Mouse (Mus musculus): ENCODE measurements around the gene Arl2bp. TPM values are rescaled to one million over a fixed set of nuclear protein-coding genes. Genes with fewer than 3 reads are reported as not detected.
A peak's percentile ranks its signal among the peaks of the same experiment; 100 is the strongest.

The Arl2bp gene
- polyA plus RNA-seq, 1 experiment from 2014 or later: 49.7 TPM

DNA sequence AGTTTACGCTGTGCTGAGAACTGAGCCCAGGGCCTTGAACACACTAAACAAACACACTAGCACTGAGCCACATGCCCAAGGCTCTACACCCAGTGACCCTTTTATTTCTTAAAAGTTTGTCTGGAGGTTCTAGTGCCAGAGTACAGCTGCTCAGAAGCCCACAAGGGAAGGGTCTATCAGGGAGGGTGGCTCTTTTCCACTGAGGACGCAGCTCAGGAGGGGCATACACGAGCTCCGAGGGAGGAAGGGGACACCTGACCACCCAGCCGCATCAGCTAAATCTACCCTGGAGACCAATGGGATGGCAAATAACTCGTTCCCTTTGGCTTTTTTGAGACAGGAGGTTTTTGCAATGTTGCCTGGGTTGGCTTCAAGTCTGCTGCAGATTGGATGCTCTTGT, 31.6 kb downstream of the Arl2bp start:
- no peak overlapping the region for H3K27ac ChIP-seq (ENCODE audit: low read length)
- peaks cover 28% of the 10 kb centered on the region for H3K27me3 ChIP-seq (ENCODE audit: control insufficient read depth, insufficient read depth, low read length)
- H3K9me3 ChIP-seq (ENCODE audit: control insufficient read depth, low read depth, low read length): no peaks in the 10 kb centered on the region
- H3K4me2 ChIP-seq (replicated peaks; ENCODE audit: low read depth, low read length): no peak overlapping the region
- no peaks in the 10 kb centered on the region for H3K36me3 ChIP-seq (ENCODE audit: control insufficient read depth, insufficient read depth, low read length)
- WGBS: 85% methylated on average over 6 of the region's 6 CpGs
- H3K4me1 ChIP-seq (ENCODE audit: control insufficient read depth, insufficient read depth, low read length): 0 out of 2 replicates have a peak, but pooled peaks cover 4% of the 10 kb centered on the region
- H3K9ac ChIP-seq (replicated peaks; ENCODE audit: low read depth, low read length): no peak overlapping the region
- no peak overlapping the region for H3K4me3 ChIP-seq (ENCODE audit: low read depth, low read length)
- no peak for ATAC-seq (ENCODE audit: insufficient number of reproducible peaks, insufficient read depth, low FRiP score, low read depth)

DNA sequence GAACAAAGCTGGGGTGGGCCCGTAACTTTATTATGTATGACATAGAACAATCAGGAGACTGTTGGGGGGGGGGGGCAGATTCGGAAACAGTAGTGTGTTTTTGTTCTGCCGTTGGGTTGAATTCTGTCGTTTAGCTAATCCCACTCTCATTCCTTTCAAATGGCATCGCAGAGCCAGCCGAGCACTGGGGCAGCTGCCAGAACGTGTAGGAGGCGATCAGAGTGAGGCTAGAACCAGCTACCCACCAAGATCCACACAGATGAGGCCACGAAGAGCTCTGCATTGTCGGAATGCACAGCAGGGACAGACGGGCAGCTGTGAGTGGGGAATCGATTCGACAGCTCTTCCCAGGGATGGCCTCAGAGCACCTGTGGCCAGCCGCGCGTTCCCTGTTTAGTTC, 33.0 kb downstream of the Arl2bp start:
- ATAC-seq (ENCODE audit: insufficient number of reproducible peaks, insufficient read depth, low FRiP score, low read depth): no peak

DNA sequence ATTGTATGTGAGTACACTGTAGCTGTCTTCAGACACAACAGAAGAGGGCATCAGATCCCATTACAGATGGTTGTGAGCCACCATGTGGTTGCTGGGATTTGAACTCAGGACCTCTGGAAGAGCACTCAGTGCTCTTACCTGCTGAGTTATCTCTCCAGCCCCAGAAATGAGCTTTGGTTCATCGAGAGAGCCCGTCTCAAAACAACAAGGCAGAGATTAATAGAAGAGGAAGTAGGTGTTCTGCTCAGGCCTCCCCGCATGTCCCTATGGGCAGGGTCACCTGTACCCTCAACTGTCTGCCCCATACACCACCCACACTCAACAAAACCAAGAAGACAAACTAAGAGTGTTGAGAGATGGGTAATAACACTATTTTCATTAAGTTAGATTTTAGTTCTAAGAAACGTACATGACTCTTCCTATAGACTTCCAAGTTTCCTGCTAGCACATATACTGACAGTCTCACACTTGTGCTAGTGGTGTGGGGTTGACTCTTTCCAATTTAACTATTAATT, 34.1 kb downstream of the Arl2bp start:
- H3K27ac ChIP-seq (ENCODE audit: low read length): no peak overlapping the region
- 75% methylated on average over 4 of the region's 4 CpGs for WGBS
- H3K27me3 ChIP-seq (ENCODE audit: control insufficient read depth, insufficient read depth, low read length): peaks cover 13% of the 10 kb centered on the region
- no peak overlapping the region for H3K4me3 ChIP-seq (ENCODE audit: low read depth, low read length)
- no peak overlapping the region for H3K4me2 ChIP-seq (replicated peaks; ENCODE audit: low read depth, low read length)
- no peaks in the 10 kb centered on the region for H3K36me3 ChIP-seq (ENCODE audit: control insufficient read depth, insufficient read depth, low read length)
- no peak overlapping the region for H3K9ac ChIP-seq (replicated peaks; ENCODE audit: low read depth, low read length)
- H3K9me3 ChIP-seq (ENCODE audit: control insufficient read depth, low read depth, low read length): no peaks in the 10 kb centered on the region
- ATAC-seq (ENCODE audit: insufficient number of reproducible peaks, insufficient read depth, low FRiP score, low read depth): no peak
- 0 out of 2 replicates have a peak, but pooled peaks cover 3% of the 10 kb centered on the region for H3K4me1 ChIP-seq (ENCODE audit: control insufficient read depth, insufficient read depth, low read length)

More for the DNA sequence above, 33.0 kb downstream of the Arl2bp start:
- peaks cover 23% of the 10 kb centered on the region for H3K27me3 ChIP-seq (ENCODE audit: control insufficient read depth, insufficient read depth, low read length)
- no peak overlapping the region for H3K4me3 ChIP-seq (ENCODE audit: low read depth, low read length)
- H3K4me1 ChIP-seq (ENCODE audit: control insufficient read depth, insufficient read depth, low read length): 0 out of 2 replicates have a peak, but pooled peaks cover 4% of the 10 kb centered on the region
- H3K4me2 ChIP-seq (replicated peaks; ENCODE audit: low read depth, low read length): no peak overlapping the region
- no peaks in the 10 kb centered on the region for H3K9me3 ChIP-seq (ENCODE audit: control insufficient read depth, low read depth, low read length)
- no peaks in the 10 kb centered on the region for H3K36me3 ChIP-seq (ENCODE audit: control insufficient read depth, insufficient read depth, low read length)
- no peak overlapping the region for H3K27ac ChIP-seq (ENCODE audit: low read length)
- no peak overlapping the region for H3K9ac ChIP-seq (replicated peaks; ENCODE audit: low read depth, low read length)
- 73% methylated on average over 16 of the region's 16 CpGs for WGBS

DNA sequence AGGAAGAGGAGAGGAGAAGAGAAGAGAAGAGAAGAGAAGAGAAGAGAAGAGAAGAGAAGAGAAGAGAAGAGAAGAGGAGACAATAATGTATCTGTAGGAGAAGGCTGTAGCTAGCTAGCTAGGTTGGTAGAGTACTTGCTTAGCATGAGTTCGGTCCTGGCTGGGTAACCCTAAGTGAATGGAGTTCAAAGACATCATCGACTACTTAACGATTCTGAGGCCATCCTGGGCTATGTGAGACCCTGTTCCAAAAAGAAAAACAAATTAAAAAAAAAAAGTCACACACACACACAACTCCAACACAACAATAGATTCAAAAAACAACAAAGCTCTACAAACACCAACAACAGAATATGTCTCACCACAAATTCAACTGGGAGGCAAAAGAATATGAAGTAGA, 35.8 kb downstream of the Arl2bp start:
- Histone ChIP-seq H3K4me2 (replicated peaks; ENCODE audit: low read depth, low read length) (peak overlapping the region; percentile 51; the same call in 1 of the 2 replicates), H3K36me3 (ENCODE audit: control insufficient read depth, insufficient read depth, low read length) (no peaks in the 10 kb centered on the region), H3K9me3 (ENCODE audit: control insufficient read depth, low read depth, low read length) (no peaks in the 10 kb centered on the region), H3K4me1 (ENCODE audit: control insufficient read depth, insufficient read depth, low read length) (0 out of 2 replicates have a peak, but pooled peaks cover 3% of the 10 kb centered on the region), H3K9ac (replicated peaks; ENCODE audit: low read depth, low read length) (no peak overlapping the region), H3K27me3 (ENCODE audit: control insufficient read depth, insufficient read depth, low read length) (no peaks in the 10 kb centered on the region), H3K27ac (ENCODE audit: low read length) (no peak overlapping the region), H3K4me3 (ENCODE audit: low read depth, low read length) (no peak overlapping the region)
- 76% methylated on average over 3 of the region's 3 CpGs for WGBS
- ATAC-seq (ENCODE audit: insufficient number of reproducible peaks, insufficient read depth, low FRiP score, low read depth): no peak

DNA sequence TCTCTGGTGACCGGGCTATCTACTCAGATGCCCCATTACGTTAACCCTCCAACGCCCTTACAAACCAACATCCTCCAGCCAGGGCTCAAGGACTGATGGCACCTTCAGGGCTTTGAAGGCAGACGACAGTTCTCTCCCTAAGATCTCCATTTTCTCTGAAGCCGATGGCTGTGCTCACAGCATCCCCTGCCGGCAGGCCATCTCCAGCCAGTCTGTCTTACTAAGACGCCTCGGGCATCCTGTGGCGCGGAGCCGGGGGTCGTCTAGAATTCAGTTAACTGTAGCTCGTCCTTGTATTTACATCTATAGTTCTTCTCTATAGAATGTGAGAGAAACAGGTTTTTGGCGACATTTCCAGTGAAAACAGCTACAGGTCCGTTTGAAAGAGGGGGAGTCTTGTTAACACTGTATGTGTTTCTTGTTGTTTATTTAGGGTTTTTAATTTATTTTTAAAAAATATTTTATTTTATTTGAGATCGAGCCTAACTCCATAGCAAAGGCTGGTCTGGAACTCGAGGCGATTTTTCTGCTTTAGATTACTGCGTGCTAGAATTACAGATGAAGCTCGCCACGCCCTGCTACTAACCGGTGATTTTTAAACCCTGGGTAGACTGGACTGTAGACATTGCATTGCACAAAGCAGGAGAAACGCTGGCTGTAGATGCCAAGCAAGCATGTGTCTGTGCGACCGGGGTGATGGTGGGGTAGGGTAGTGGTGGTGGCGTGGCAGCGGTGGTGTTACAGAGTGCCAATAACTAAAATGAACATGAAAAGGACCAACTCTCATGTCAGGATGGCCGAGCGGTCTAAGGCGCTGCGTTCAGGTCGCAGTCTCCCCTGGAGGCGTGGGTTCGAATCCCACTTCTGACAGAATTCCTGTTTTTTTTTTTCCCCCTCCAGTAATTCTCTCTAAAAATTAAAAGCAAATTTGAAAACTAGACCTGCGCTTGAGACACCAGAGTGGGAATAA, 36.7 kb downstream of the Arl2bp start:
- ATAC-seq (ENCODE audit: insufficient number of reproducible peaks, insufficient read depth, low FRiP score, low read depth): peak; percentile 77
- WGBS: under 1% methylated on average over 35 of the region's 35 CpGs

DNA sequence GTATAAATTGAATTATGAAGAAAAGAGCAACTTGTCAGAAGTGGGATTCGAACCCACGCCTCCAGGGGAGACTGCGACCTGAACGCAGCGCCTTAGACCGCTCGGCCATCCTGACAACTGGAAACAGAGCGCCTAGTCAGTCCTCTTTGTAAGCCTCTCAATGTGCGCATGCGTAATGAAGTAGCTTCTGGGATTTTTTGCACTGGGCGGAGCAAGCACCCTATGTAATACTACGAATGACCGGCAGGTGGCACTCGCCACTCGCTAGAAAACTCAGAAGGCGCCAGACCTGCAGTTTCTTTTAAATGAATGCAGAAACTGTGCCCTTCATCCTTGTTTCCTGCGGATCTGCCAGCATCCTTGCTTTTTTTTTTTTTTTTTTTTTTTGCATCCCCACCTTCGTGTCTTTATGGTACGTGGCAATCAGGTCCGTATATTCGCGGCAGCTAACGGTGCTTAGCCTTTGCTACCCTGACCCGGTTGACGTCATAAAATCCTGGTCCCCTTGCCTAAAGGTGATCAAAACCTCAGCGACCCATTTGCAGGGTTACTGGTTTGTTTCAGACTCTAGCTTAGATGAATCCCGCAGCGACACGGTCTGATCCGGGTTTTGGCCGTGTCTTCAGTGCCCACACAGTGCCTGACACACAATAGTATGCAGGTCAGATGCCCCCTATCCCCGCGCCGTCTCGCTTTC, 37.7 kb downstream of the Arl2bp start:
- peak overlapping the region; percentile 36; the same call in 1 of the 2 replicates for H3K9ac ChIP-seq (replicated peaks; ENCODE audit: low read depth, low read length)
- H3K27ac ChIP-seq (ENCODE audit: low read length): no peak overlapping the region
- H3K4me3 ChIP-seq (ENCODE audit: low read depth, low read length): peak overlapping the region; percentile 47
- H3K36me3 ChIP-seq (ENCODE audit: control insufficient read depth, insufficient read depth, low read length): no peaks in the 10 kb centered on the region
- H3K9me3 ChIP-seq (ENCODE audit: control insufficient read depth, low read depth, low read length): no peaks in the 10 kb centered on the region
- H3K4me2 ChIP-seq (replicated peaks; ENCODE audit: low read depth, low read length): peak overlapping the region; percentile 57
- 0 out of 2 replicates have a peak, but pooled peaks cover 3% of the 10 kb centered on the region for H3K4me1 ChIP-seq (ENCODE audit: control insufficient read depth, insufficient read depth, low read length)
- no peaks in the 10 kb centered on the region for H3K27me3 ChIP-seq (ENCODE audit: control insufficient read depth, insufficient read depth, low read length)
- ATAC-seq (ENCODE audit: insufficient number of reproducible peaks, insufficient read depth, low FRiP score, low read depth): peak; percentile 90
- 1% methylated on average over 35 of the region's 35 CpGs for WGBS

More for the DNA sequence above, 36.7 kb downstream of the Arl2bp start:
- Histone ChIP-seq H3K27me3 (ENCODE audit: control insufficient read depth, insufficient read depth, low read length) (no peaks in the 10 kb centered on the region), H3K9ac (replicated peaks; ENCODE audit: low read depth, low read length) (peak overlapping the region; percentile 21; the same call in 1 of the 2 replicates), H3K4me1 (ENCODE audit: control insufficient read depth, insufficient read depth, low read length) (0 out of 2 replicates have a peak, but pooled peaks cover 3% of the 10 kb centered on the region), H3K4me2 (replicated peaks; ENCODE audit: low read depth, low read length) (peak overlapping the region; percentile 51), H3K36me3 (ENCODE audit: control insufficient read depth, insufficient read depth, low read length) (no peaks in the 10 kb centered on the region), H3K4me3 (ENCODE audit: low read depth, low read length) (peak overlapping the region; percentile 47), H3K9me3 (ENCODE audit: control insufficient read depth, low read depth, low read length) (no peaks in the 10 kb centered on the region), H3K27ac (ENCODE audit: low read length) (0 out of 2 replicates have a peak overlapping the region, but pooled peaks have one; percentile 6)

DNA sequence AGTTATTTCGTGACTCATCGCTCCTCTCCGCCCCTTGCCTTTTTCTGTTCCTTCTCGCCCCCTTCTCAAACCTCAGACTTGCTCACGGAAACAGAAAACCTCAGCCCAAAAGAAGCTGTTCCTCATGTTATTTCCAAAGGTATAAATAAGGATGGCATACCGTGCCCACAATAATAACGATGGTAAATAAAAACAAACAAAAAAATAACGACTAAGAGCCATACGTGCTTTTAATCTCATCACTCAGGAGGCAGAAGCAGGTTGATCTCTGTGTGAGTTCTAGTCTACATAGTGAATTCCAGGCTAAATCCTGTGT, 38.2 kb downstream of the Arl2bp start:
- H3K36me3 ChIP-seq (ENCODE audit: control insufficient read depth, insufficient read depth, low read length): no peaks in the 10 kb centered on the region
- no peak for ATAC-seq (ENCODE audit: insufficient number of reproducible peaks, insufficient read depth, low FRiP score, low read depth)
- H3K4me2 ChIP-seq (replicated peaks; ENCODE audit: low read depth, low read length): peak overlapping the region; percentile 57
- no peaks in the 10 kb centered on the region for H3K27me3 ChIP-seq (ENCODE audit: control insufficient read depth, insufficient read depth, low read length)
- peak overlapping the region; percentile 36; the same call in 1 of the 2 replicates for H3K9ac ChIP-seq (replicated peaks; ENCODE audit: low read depth, low read length)
- WGBS: 18% methylated on average over 9 of the region's 9 CpGs
- no peak overlapping the region for H3K27ac ChIP-seq (ENCODE audit: low read length)
- 0 out of 2 replicates have a peak, but pooled peaks cover 3% of the 10 kb centered on the region for H3K4me1 ChIP-seq (ENCODE audit: control insufficient read depth, insufficient read depth, low read length)
- H3K4me3 ChIP-seq (ENCODE audit: low read depth, low read length): peak overlapping the region; percentile 31
- no peaks in the 10 kb centered on the region for H3K9me3 ChIP-seq (ENCODE audit: control insufficient read depth, low read depth, low read length)

DNA sequence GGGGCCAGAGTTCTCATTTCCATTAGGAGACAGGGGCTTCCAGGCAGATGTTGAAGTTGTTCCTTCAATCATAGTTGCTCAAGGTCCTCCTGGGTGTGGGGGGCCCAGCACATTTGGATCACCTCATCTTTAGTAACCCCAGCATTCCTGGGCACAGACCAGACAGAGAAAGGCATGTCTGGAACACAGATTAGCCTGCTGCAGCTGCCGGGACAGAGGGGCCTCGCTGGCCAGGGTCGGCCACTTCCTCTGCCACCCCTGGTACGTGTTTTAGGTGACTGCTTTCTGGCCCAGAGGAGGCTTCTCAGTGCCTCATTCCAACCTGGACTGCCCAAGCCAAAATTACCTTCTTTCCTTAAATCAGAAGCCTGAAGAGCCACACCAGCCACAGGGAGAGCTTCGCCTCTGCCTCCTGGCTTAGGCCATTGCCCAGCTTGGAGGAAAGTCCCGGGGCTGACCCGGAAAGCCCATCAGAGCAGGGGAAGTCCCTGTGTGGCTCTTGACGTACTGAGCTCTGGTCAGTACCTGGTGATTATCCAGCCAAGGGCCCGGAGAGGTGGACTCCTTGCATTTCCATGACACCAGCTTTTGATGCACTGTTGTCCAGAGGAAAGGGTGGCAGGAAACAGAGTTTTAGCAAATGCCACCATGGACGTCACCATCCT, 39.3 kb downstream of the Arl2bp start:
- 0 out of 2 replicates have a peak, but pooled peaks cover 3% of the 10 kb centered on the region for H3K4me1 ChIP-seq (ENCODE audit: control insufficient read depth, insufficient read depth, low read length)
- no peaks in the 10 kb centered on the region for H3K27me3 ChIP-seq (ENCODE audit: control insufficient read depth, insufficient read depth, low read length)
- H3K4me3 ChIP-seq (ENCODE audit: low read depth, low read length): no peak overlapping the region
- H3K9ac ChIP-seq (replicated peaks; ENCODE audit: low read depth, low read length): no peak overlapping the region
- no peaks in the 10 kb centered on the region for H3K9me3 ChIP-seq (ENCODE audit: control insufficient read depth, low read depth, low read length)
- ATAC-seq (ENCODE audit: insufficient number of reproducible peaks, insufficient read depth, low FRiP score, low read depth): no peak
- H3K27ac ChIP-seq (ENCODE audit: low read length): no peak overlapping the region
- H3K4me2 ChIP-seq (replicated peaks; ENCODE audit: low read depth, low read length): no peak overlapping the region
- no peaks in the 10 kb centered on the region for H3K36me3 ChIP-seq (ENCODE audit: control insufficient read depth, insufficient read depth, low read length)
- 78% methylated on average over 10 of the region's 10 CpGs for whole genome bisulfite sequencing

Measured in stomach, embryonic 14.5 days (tissue).